Mouse (Mus musculus) lung, adult 18-20 months (tissue): Measurements from ENCODE around the gene Gprc5c.
A peak's percentile ranks its signal among the peaks of the same experiment; 100 is the strongest.

ENCODE experiments used
- DNase-seq, 2 experiments: peaks; one replicate each; pipeline ENCODE4 v3.0.0; 2022; ENCODE audit warnings: mixed read lengths in 2 of 2

Gene Gprc5c

GRCm38 (mm10) chr11:114914978-114915377 is 64.0 kb downstream of the Gprc5c start:
- peak in 1 of 2 experiments; percentile 24 for DNase-seq

GRCm38 (mm10) chr11:114917120-114917519 is 66.2 kb downstream of the Gprc5c start:
- peak in 1 of 2 experiments; percentile 32 for DNase-seq
